In the genomic region with DNA sequence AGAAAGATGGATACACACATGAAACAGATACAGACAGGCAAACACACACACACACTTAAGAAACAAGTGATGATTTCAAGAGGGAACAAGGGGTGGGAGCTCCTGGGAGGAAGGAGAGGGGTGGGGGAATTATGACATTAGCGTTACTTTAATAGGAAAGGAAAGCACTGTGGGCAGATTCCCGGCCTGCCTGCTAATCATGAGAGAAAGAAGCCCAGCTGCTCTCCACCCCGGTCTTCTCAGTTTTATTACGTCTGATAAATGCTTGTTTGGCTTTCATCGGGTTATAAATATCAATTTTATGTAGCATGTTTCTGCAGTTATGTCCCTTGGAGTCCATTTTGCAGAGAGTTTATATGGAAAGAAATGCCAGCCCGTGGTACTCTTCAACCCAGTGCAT, we compare ENCODE assay signal across 25 mouse cellular contexts.
DNase-seq lines count a peak whose midpoint lies in the region; ATAC-seq and TF ChIP-seq lines count a peak whose summit lies in the region.
"Had no signal": no experiment of that assay in that cellular context is flagged by ENCODE, and none has a peak within 500 bp of the region (broad histone marks: within the 10 kb centered on the region; RNA-seq: fewer than 3 reads in every experiment).

No protein-coding gene starts in this region.

- H3K36me3 ChIP-seq in heart, adult 2 months (ENCODE audit: control insufficient read depth, insufficient read depth, low read length) = no peaks in the 10 kb centered on the region
- H3K36me3 ChIP-seq in kidney, embryonic 16.5 days (ENCODE audit: insufficient read depth, low read length) = no peaks in the 10 kb centered on the region
- no peaks in the 10 kb centered on the region for H3K36me3 ChIP-seq in neural tube, embryonic 14.5 days (ENCODE audit: control insufficient read depth, insufficient read depth, low read length)
- H3K36me3 ChIP-seq: embryonic facial prominence, embryonic 10.5 days; embryonic facial prominence, embryonic 12.5 days; G1E had no signal

- no peak for TF ChIP-seq EP300 in heart, adult 2 months (IDR thresholded peaks at IDR 0.05; ENCODE audit: insufficient read depth, low read depth, low read length)

- no peaks in the 10 kb centered on the region for H3K79me2 ChIP-seq in heart, adult 2 months (replicated peaks; ENCODE audit: control insufficient read depth, insufficient read depth, low read length)

- TF ChIP-seq CTCF in heart, adult 2 months (IDR thresholded peaks at IDR 0.05) = no peak

- no peak overlapping the region for H3K4me2 ChIP-seq in kidney, embryonic 16.5 days (replicated peaks; ENCODE audit: low read depth, low read length)
- no peak overlapping the region for H3K4me2 ChIP-seq in neural tube, embryonic 14.5 days (ENCODE audit: low read depth, low read length)
- H3K4me2 ChIP-seq: embryonic facial prominence, embryonic 12.5 days; forebrain, embryonic 13.5 days had no signal

- no peak overlapping the region for H3K4me3 ChIP-seq in heart, adult 2 months
- H3K4me3 ChIP-seq in kidney, embryonic 16.5 days (ENCODE audit: low read length) = no peak overlapping the region
- H3K4me3 ChIP-seq in neural tube, embryonic 14.5 days (ENCODE audit: low read depth, low read length) = no peak overlapping the region
- H3K4me3 ChIP-seq: embryonic facial prominence, embryonic 10.5 days; embryonic facial prominence, embryonic 12.5 days; forebrain, embryonic 13.5 days had no signal

- WGBS in heart, adult 2 months = 68% methylated on average over 6 of the region's 6 CpGs
- 62% methylated on average over 6 of the region's 6 CpGs for WGBS in kidney, embryonic 16.5 days
- 41% methylated on average over 6 of the region's 6 CpGs for WGBS in neural tube, embryonic 14.5 days

- peak; percentile 54; the same call in 1 of the 2 replicates for ATAC-seq in kidney, embryonic 16.5 days (ENCODE audit: low FRiP score, low TSS enrichment)
- peak; percentile 46; the same call in 1 of the 2 replicates for ATAC-seq in neural tube, embryonic 14.5 days (ENCODE audit: low read depth)
- ATAC-seq: activated CD4-positive, CD25-positive, alpha-beta regulatory T cell, adult 4 months; CD4-positive, CD25-positive, alpha-beta regulatory T cell, adult 4 months; forebrain, embryonic 13.5 days; Patski had no signal

- no peak overlapping the region for H3K27ac ChIP-seq in heart, adult 2 months
- no peak overlapping the region for H3K27ac ChIP-seq in kidney, embryonic 16.5 days (ENCODE audit: low read length)
- H3K27ac ChIP-seq in neural tube, embryonic 14.5 days (ENCODE audit: low read depth, low read length) = no peak overlapping the region
- H3K27ac ChIP-seq: embryonic facial prominence, embryonic 10.5 days; embryonic facial prominence, embryonic 12.5 days; forebrain, embryonic 13.5 days had no signal

- no peak for TF ChIP-seq POLR2A in heart, adult 2 months (IDR thresholded peaks at IDR 0.05; ENCODE audit: insufficient read depth, low read depth, low read length)

- no peaks in the 10 kb centered on the region for H3K9me3 ChIP-seq in kidney, embryonic 16.5 days (ENCODE audit: low read length)
- no peaks in the 10 kb centered on the region for H3K9me3 ChIP-seq in neural tube, embryonic 14.5 days (ENCODE audit: control insufficient read depth, low read length)
- H3K9me3 ChIP-seq: embryonic facial prominence, embryonic 10.5 days; embryonic facial prominence, embryonic 12.5 days; forebrain, embryonic 13.5 days; G1E had no signal

- peak; percentile 8 for DNase-seq in heart, adult 11 months
- no peak for DNase-seq in heart, adult 2 months
- no peak for DNase-seq in kidney, adult 11 months
- DNase-seq in kidney, postnatal 10 days = peak; percentile 61
- DNase-seq in kidney, adult 18-20 months = no peak
- no peak for DNase-seq in neural tube, embryonic 10.5 days (ENCODE audit: extremely low spot score, low spot score)
- DNase-seq: adrenal gland, adult 8-10 months; adrenal gland, postnatal 14 days; adrenal gland, postnatal 36 days; B cell, adult 2 months; cerebellum, adult 11-12 months; cerebellum, adult 2 months; cerebellum, adult 9-10 months; cerebellum, postnatal 10 days; cerebellum, postnatal 25 days had no signal

- H3K27me3 ChIP-seq in heart, adult 2 months (ENCODE audit: control insufficient read depth, insufficient read depth, low read length) = no peaks in the 10 kb centered on the region
- no peaks in the 10 kb centered on the region for H3K27me3 ChIP-seq in kidney, embryonic 16.5 days (ENCODE audit: insufficient read depth, low read length)
- no peaks in the 10 kb centered on the region for H3K27me3 ChIP-seq in neural tube, embryonic 14.5 days (ENCODE audit: control insufficient read depth, insufficient read depth, low read length)
- H3K27me3 ChIP-seq: CH12.LX; embryonic facial prominence, embryonic 12.5 days; forebrain, embryonic 13.5 days; Patski had no signal

- intact Hi-C loops in heart, adult 2 months (cut with DNase I) = no loop called here

- H3K4me1 ChIP-seq in heart, adult 2 months (ENCODE audit: control insufficient read depth, insufficient read depth, low read length) = no peaks in the 10 kb centered on the region
- H3K4me1 ChIP-seq in kidney, embryonic 16.5 days (ENCODE audit: insufficient read depth, low read length) = no peaks in the 10 kb centered on the region
- H3K4me1 ChIP-seq in neural tube, embryonic 14.5 days (ENCODE audit: control insufficient read depth, insufficient read depth, low read length) = no peaks in the 10 kb centered on the region
- H3K4me1 ChIP-seq: embryonic facial prominence, embryonic 12.5 days; forebrain, embryonic 13.5 days had no signal

- no peak overlapping the region for H3K9ac ChIP-seq in heart, adult 2 months (ENCODE audit: low read depth, low read length)
- no peak overlapping the region for H3K9ac ChIP-seq in kidney, embryonic 16.5 days (replicated peaks; ENCODE audit: low read length)
- H3K9ac ChIP-seq in neural tube, embryonic 14.5 days (replicated peaks; ENCODE audit: low read depth, low read length) = no peak overlapping the region
- H3K9ac ChIP-seq: embryonic facial prominence, embryonic 12.5 days; forebrain, embryonic 13.5 days had no signal

Comparison
In these comparisons a context has a peak if more than half of its experiments do, and no peak if none do; other contexts are left out.
1. DNase-seq: peak in heart, adult 11 months (single experiment) and kidney, postnatal 10 days (single experiment); none in heart, adult 2 months (0 of 2), kidney, adult 11 months (single experiment), kidney, adult 18-20 months (single experiment) and neural tube, embryonic 10.5 days (single experiment).